Mouse (Mus musculus) ES-Bruce4 (cell line): ENCODE data around the gene Olfr44. TPM values are rescaled to one million over a fixed set of nuclear protein-coding genes. Genes with fewer than 3 reads are reported as not detected.
A peak's percentile ranks its signal among the peaks of the same experiment; 100 is the strongest.

Experiments used
- H3K27ac ChIP-seq: 2 replicates; pipeline ENCODE4 v1.5.1; 2012; ENCODE audit warnings: low read length, inconsistent platforms; ENCODE audit not compliant: insufficient read depth
- H3K27me3 ChIP-seq: 2 replicates; pipeline ENCODE4 v1.6.1; 2012; ENCODE audit warnings: mild to moderate bottlenecking, low read length, inconsistent platforms; ENCODE audit not compliant: control insufficient read depth, poor library complexity, insufficient read depth, severe bottlenecking
- H3K36me3 ChIP-seq: 2 replicates; pipeline ENCODE4 v1.6.1; 2012; ENCODE audit warnings: inconsistent platforms, mild to moderate bottlenecking, low read length, moderate library complexity; ENCODE audit not compliant: control insufficient read depth, poor library complexity, insufficient read depth, severe bottlenecking
- H3K4me1 ChIP-seq: one replicate; pipeline ENCODE4 v1.8.1; 2011; ENCODE audit warnings: low read length; ENCODE audit not compliant: control insufficient read depth, insufficient read depth
- H3K4me3 ChIP-seq: 2 replicates; pipeline ENCODE4 v1.5.1; 2011; ENCODE audit warnings: low read depth, mild to moderate bottlenecking, low read length
- H3K9ac ChIP-seq: 2 replicates; pipeline ENCODE4 v1.6.1; 2012; ENCODE audit warnings: low read depth, mild to moderate bottlenecking, inconsistent platforms; ENCODE audit not compliant: poor library complexity, severe bottlenecking
- H3K9me3 ChIP-seq: replicated peaks from 2 replicates; pipeline ENCODE4 v1.6.1; 2012; ENCODE audit warnings: mild to moderate bottlenecking, low read length, inconsistent platforms; ENCODE audit not compliant: control insufficient read depth, poor library complexity, insufficient read depth, severe bottlenecking
- CTCF ChIP-seq: IDR thresholded peaks from one replicate; pipeline ENCODE4 v1.8.1; 2011; ENCODE audit warnings: low read depth, low read length
- EP300 ChIP-seq: IDR thresholded peaks from 2 replicates; pipeline ENCODE4 v1.6.1; 2011; ENCODE audit warnings: low read depth, low read length; ENCODE audit not compliant: insufficient read depth
- POLR2A ChIP-seq: IDR thresholded peaks from one replicate; pipeline ENCODE4 v1.8.1; 2011; ENCODE audit warnings: low read length; ENCODE audit not compliant: insufficient read depth
- polyA plus RNA-seq: library from polyadenylated mRNA; stranded (reverse); fragments of >200 nt; gene quantifications from 2 replicates; pipeline ENCODE4 v1.2.4, GENCODE M21; 2011; ENCODE audit warnings: low read depth; ENCODE audit not compliant: missing spikeins, insufficient read depth, insufficient read length

Olfr44 gene
- not detected in 2 replicates for polyA plus RNA-seq

GRCm38 (mm10) chr9:39493895-39494294, at the start of gene Olfr44:
TSS of gene Olfr44 (minus strand) at chr9:39493995.
- no peak within 1 kb of the TSS for H3K27ac ChIP-seq
- no peaks in the 10 kb centered on the region for H3K4me1 ChIP-seq
- H3K36me3 ChIP-seq, result no peaks in the 10 kb centered on the region
- no peaks in the 10 kb centered on the region for H3K27me3 ChIP-seq
- TF ChIP-seq POLR2A (no peak), CTCF (no peak), EP300 (no peak)
- H3K9me3 ChIP-seq, result no peaks in the 10 kb centered on the region
- H3K4me3 ChIP-seq, result no peak within 1 kb of the TSS
- H3K9ac ChIP-seq, result no peak within 1 kb of the TSS

- Histone ChIP-seq H3K27me3 (no peaks in the 10 kb centered on the region), H3K27ac (no peak overlapping the region), H3K36me3 (no peaks in the 10 kb centered on the region), H3K9me3 (no peaks in the 10 kb centered on the region), H3K4me1 (no peaks in the 10 kb centered on the region), H3K9ac (no peak overlapping the region), H3K4me3 (no peak overlapping the region)
- TF ChIP-seq CTCF, result no peak
- no peak for TF ChIP-seq POLR2A
- no peak for TF ChIP-seq EP300
Measured at GRCm38 (mm10) chr9:39523616-39524285, 30.0 kb upstream of the Olfr44 start.

- no peak overlapping the region for H3K27ac ChIP-seq
- no peaks in the 10 kb centered on the region for H3K9me3 ChIP-seq
- no peak for TF ChIP-seq EP300
- no peak for TF ChIP-seq POLR2A
- no peak for TF ChIP-seq CTCF
- no peaks in the 10 kb centered on the region for H3K4me1 ChIP-seq
- H3K36me3 ChIP-seq, result no peaks in the 10 kb centered on the region
- no peaks in the 10 kb centered on the region for H3K27me3 ChIP-seq
- H3K4me3 ChIP-seq, result no peak overlapping the region
- H3K9ac ChIP-seq, result no peak overlapping the region
Measured at GRCm38 (mm10) chr9:39518595-39518994, 24.8 kb upstream of the Olfr44 start.

- Histone ChIP-seq H3K9ac (no peak within 1 kb of the TSS), H3K27ac (no peak within 1 kb of the TSS), H3K4me3 (no peak within 1 kb of the TSS), H3K4me1 (no peaks in the 10 kb centered on the region), H3K27me3 (no peaks in the 10 kb centered on the region), H3K9me3 (no peaks in the 10 kb centered on the region), H3K36me3 (no peaks in the 10 kb centered on the region)
- TF ChIP-seq POLR2A, result no peak
- TF ChIP-seq EP300, result no peak
- no peak for TF ChIP-seq CTCF
Measured at GRCm38 (mm10) chr9:39515531-39515930, 21.7 kb upstream of the Olfr44 start, which contains the start of gene Olfr957. TSS of gene Olfr957 (minus strand) at chr9:39515809.

DNA sequence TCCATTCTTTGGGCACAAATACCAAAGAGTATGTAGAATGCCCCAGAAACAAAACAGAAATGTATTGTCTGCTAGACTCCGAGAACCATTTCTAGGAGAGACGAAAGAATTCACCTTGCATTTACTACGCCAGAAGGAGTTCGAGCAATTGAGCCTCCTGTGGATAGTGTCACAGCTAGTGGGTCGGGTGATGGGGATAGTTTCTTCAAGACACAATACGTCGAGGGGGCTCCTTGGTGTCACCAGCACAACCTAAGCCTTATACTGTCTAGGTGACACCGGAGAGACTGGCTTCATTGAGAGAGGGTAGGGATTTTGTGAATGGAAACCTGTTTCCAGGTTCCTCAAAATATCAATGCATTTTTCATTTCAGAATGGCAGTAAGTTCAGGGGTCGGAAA, 15.6 kb upstream of the Olfr44 start:
- TF ChIP-seq EP300, result no peak
- TF ChIP-seq POLR2A, result no peak
- TF ChIP-seq CTCF, result no peak
- H3K9me3 ChIP-seq, result no peaks in the 10 kb centered on the region
- no peaks in the 10 kb centered on the region for H3K4me1 ChIP-seq
- H3K36me3 ChIP-seq, result no peaks in the 10 kb centered on the region
- no peak overlapping the region for H3K27ac ChIP-seq
- H3K27me3 ChIP-seq, result no peaks in the 10 kb centered on the region
- no peak overlapping the region for H3K9ac ChIP-seq
- no peak overlapping the region for H3K4me3 ChIP-seq

DNA sequence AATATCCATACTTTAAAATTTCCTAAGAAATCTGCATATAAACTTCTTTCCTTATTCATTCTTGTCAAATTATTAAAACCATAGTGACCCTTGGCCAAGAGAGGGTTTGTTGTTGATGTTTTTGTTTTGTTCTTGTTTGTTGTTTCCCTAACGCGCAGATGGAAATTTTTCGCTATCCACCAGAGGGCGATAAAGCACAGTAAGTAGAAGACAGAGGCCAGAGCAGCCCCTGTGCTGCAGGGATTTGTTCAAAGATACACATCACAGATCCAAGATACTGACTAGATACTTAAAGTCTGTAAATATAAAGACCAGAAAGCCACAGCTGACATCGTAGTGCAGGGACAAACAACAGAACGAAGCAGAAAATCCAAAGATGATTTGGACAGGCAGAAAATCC, 15.2 kb upstream of the Olfr44 start:
- H3K36me3 ChIP-seq, result no peaks in the 10 kb centered on the region
- no peak overlapping the region for H3K4me3 ChIP-seq
- H3K27ac ChIP-seq, result no peak overlapping the region
- TF ChIP-seq EP300 (no peak), CTCF (peak; percentile 35)
- H3K9ac ChIP-seq, result no peak overlapping the region
- H3K27me3 ChIP-seq, result no peaks in the 10 kb centered on the region
- H3K4me1 ChIP-seq, result no peaks in the 10 kb centered on the region
- H3K9me3 ChIP-seq, result no peaks in the 10 kb centered on the region
